Mouse (Mus musculus) myocyte (in vitro differentiated cells): ENCODE results near the gene Gm6793. TPM values are rescaled to one million over a fixed set of nuclear protein-coding genes. Genes with fewer than 3 reads are reported as not detected.

Source experiments
- H3K27me3 ChIP-seq: one replicate; pipeline ENCODE4 v1.6.1; 2011; ENCODE audit not compliant: control insufficient read depth, insufficient read depth, insufficient read length
- H3K36me3 ChIP-seq: one replicate; pipeline ENCODE4 v1.6.1; 2011; ENCODE audit not compliant: control insufficient read depth, insufficient read depth
- H3K4me2 ChIP-seq: one replicate; pipeline ENCODE4 v1.6.1; 2011; ENCODE audit warnings: low read depth, control low read depth
- H3K4me3 ChIP-seq: one replicate; pipeline ENCODE4 v1.5.1; 2011; ENCODE audit warnings: mild to moderate bottlenecking, control low read depth, moderate library complexity
- H3K79me2 ChIP-seq: one replicate; pipeline ENCODE4 v1.6.1; 2011; ENCODE audit not compliant: control insufficient read depth, insufficient read depth
- H3ac ChIP-seq: one replicate; pipeline ENCODE4 v1.6.1; 2011; ENCODE audit not compliant: control insufficient read depth, insufficient read length
- CEBPB ChIP-seq: IDR thresholded peaks from 2 replicates; pipeline ENCODE4 v1.6.1; 2011; ENCODE audit warnings: mild to moderate bottlenecking, moderate library complexity; ENCODE audit not compliant: poor library complexity, insufficient read depth, severe bottlenecking
- E2F4 ChIP-seq: IDR thresholded peaks from one replicate; pipeline ENCODE4 v1.6.1; 2011; ENCODE audit warnings: mild to moderate bottlenecking, control low read depth, moderate library complexity; ENCODE audit not compliant: insufficient read depth
- MAX ChIP-seq: IDR thresholded peaks from one replicate; pipeline ENCODE4 v1.6.1; 2011; ENCODE audit warnings: low read depth, mild to moderate bottlenecking, control low read depth
- MYOD1 ChIP-seq, 3 experiments: IDR thresholded peaks; one replicate each; pipeline ENCODE4 v1.6.1; 2011; ENCODE audit warnings: control low read depth in 2 of 3, low read depth in 2 of 3, mild to moderate bottlenecking in 2 of 3, moderate library complexity in 1 of 3; ENCODE audit not compliant: insufficient read length in 2 of 3, control insufficient read depth in 1 of 3
- MYOG ChIP-seq, 3 experiments: IDR thresholded peaks; one replicate each; pipeline ENCODE4 v1.6.1; 2011; ENCODE audit warnings: control low read depth in 2 of 3, low read depth in 2 of 3, mild to moderate bottlenecking in 2 of 3; ENCODE audit not compliant: insufficient read length in 2 of 3, control insufficient read depth in 1 of 3, insufficient read depth in 1 of 3
- POLR2A ChIP-seq: IDR thresholded peaks from one replicate; pipeline ENCODE4 v1.6.1; 2011; ENCODE audit warnings: low read depth, mild to moderate bottlenecking, control low read depth, moderate library complexity; ENCODE audit not compliant: insufficient read length
- POLR2AphosphoS2 ChIP-seq: IDR thresholded peaks from one replicate; pipeline ENCODE4 v1.6.1; 2011; ENCODE audit warnings: low read depth, control low read depth; ENCODE audit not compliant: insufficient read length
- REST ChIP-seq: IDR thresholded peaks from one replicate; pipeline ENCODE4 v1.6.1; 2011; ENCODE audit warnings: mild to moderate bottlenecking, control low read depth, moderate library complexity; ENCODE audit not compliant: insufficient read depth, insufficient read length
- SRF ChIP-seq: IDR thresholded peaks from one replicate; pipeline ENCODE4 v1.6.1; 2011; ENCODE audit warnings: low read depth; ENCODE audit not compliant: control insufficient read depth, insufficient read length
- TCF12 ChIP-seq: IDR thresholded peaks from one replicate; pipeline ENCODE4 v1.6.1; 2011; ENCODE audit warnings: mild to moderate bottlenecking, control low read depth; ENCODE audit not compliant: poor library complexity, insufficient read depth, severe bottlenecking
- TCF3 ChIP-seq: IDR thresholded peaks from one replicate; pipeline ENCODE4 v1.6.1; 2011; ENCODE audit warnings: low read depth, control low read depth; ENCODE audit not compliant: insufficient read length
- USF1 ChIP-seq: IDR thresholded peaks from one replicate; pipeline ENCODE4 v1.6.1; 2011; ENCODE audit warnings: low read depth, mild to moderate bottlenecking, control low read depth, moderate library complexity
- polyA plus RNA-seq: library from polyadenylated mRNA; unstranded; fragments of >200 nt; fragmentation: generic; extraction: Trizol; gene quantifications from one replicate; pipeline ENCODE4 v1.2.1, GENCODE M21; 2012; ENCODE audit warnings: missing spikeins

Gm6793 gene
- polyA plus RNA-seq, 1 experiment = 0.23 TPM

DNA sequence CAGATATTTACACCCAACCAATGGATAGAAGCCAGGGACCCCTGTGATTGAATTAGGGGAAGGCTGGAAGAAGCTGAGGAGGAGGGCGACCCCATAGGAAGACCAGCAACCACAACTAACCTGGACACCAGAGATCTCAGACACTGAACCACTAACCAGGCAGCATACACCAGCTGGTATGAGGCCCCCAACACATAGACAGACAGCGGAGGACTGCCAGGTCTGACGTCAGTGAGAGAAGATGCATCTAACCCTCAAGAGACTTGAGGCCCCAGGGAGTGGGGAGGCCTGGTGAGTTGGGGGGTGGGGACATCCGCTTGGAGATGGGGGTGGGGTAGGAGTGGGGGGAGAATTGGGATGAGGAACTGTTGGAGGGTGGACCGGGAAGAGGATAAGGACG is 15.8 kb upstream of the Gm6793 start:
- Histone ChIP-seq H3K36me3 (no peaks in the 10 kb centered on the region), H3K4me3 (no peak overlapping the region), H3K79me2 (no peaks in the 10 kb centered on the region), H3K27me3 (no peaks in the 10 kb centered on the region), H3K4me2 (no peak overlapping the region), H3ac (no peak overlapping the region)
- TF ChIP-seq SRF (no peak), REST (no peak), CEBPB (no peak), MAX (no peak), POLR2A (no peak), USF1 (no peak)

DNA sequence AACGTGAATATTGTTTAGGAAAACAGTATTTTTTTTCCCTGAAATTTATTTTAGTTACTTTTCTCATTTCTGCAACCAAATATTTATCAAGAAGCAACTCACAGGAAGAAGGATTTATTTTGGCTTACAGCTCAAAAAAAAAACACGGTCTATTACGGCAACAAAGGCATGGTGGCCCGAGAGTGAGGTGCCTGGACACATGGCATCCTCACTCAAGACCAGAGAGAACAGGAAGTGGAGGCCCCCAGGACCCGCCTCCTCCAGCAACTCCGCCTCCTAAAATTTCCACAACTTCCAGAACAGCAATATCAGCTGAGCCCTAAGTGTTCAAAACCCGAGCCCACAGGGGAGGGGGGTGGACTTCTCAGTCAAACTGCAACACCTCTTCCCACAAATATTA is 14.6 kb upstream of the Gm6793 start:
- H3K36me3 ChIP-seq = no peaks in the 10 kb centered on the region
- no peak overlapping the region for H3K4me2 ChIP-seq
- TF ChIP-seq POLR2AphosphoS2 (no peak), POLR2A (no peak), USF1 (no peak), SRF (no peak), MAX (no peak), REST (no peak), TCF12 (no peak), CEBPB (no peak), E2F4 (no peak), MYOG (IDR thresholded peaks at IDR 0.05; ENCODE audit: control insufficient read depth in 1 of 3, insufficient read depth in 1 of 3, insufficient read length in 2 of 3, low read depth in 2 of 3) (no peak), TCF3 (no peak), MYOD1 (IDR thresholded peaks at IDR 0.05; ENCODE audit: control insufficient read depth in 1 of 3, insufficient read length in 2 of 3, low read depth in 2 of 3) (no peak)
- no peak overlapping the region for H3ac ChIP-seq
- no peaks in the 10 kb centered on the region for H3K79me2 ChIP-seq
- no peak overlapping the region for H3K4me3 ChIP-seq
- no peaks in the 10 kb centered on the region for H3K27me3 ChIP-seq

GRCm38 (mm10) chr8:112011816-112012242 is 3.0 kb downstream of the Gm6793 start:
- TF ChIP-seq POLR2A = no peak
- no peak for TF ChIP-seq MYOG (IDR thresholded peaks at IDR 0.05; ENCODE audit: control insufficient read depth in 1 of 3, insufficient read depth in 1 of 3, insufficient read length in 2 of 3, low read depth in 2 of 3)
- no peak for TF ChIP-seq TCF3
- no peak for TF ChIP-seq REST
- no peak for TF ChIP-seq SRF
- TF ChIP-seq MAX = no peak
- no peak for TF ChIP-seq TCF12
- TF ChIP-seq E2F4 = no peak
- no peak for TF ChIP-seq CEBPB
- TF ChIP-seq POLR2AphosphoS2 = no peak
- TF ChIP-seq USF1 = no peak
- TF ChIP-seq MYOD1 (IDR thresholded peaks at IDR 0.05; ENCODE audit: control insufficient read depth in 1 of 3, insufficient read length in 2 of 3, low read depth in 2 of 3) = no peak
- Histone ChIP-seq H3K36me3 (peaks cover 4% of the 10 kb centered on the region), H3K4me3 (peak overlapping the region; percentile 87)

GRCm38 (mm10) chr8:112010997-112011815 is 3.6 kb downstream of the Gm6793 start, which contains the start of the genes Kars and Terf2ip:
Kars (minus strand) TSS chr8:112011323.
Terf2ip (plus strand) TSS chr8:112011398.
- Histone ChIP-seq H3K36me3 (no peaks in the 10 kb centered on the region), H3K4me2 (peak within 1 kb of the TSS; percentile 87), H3K27me3 (no peaks in the 10 kb centered on the region), H3ac (peak within 1 kb of the TSS; percentile 70), H3K79me2 (peaks cover 62% of the 10 kb centered on the region), H3K4me3 (peak within 1 kb of the TSS; percentile 87)
- TF ChIP-seq MYOD1 (IDR thresholded peaks at IDR 0.05; ENCODE audit: control insufficient read depth in 1 of 3, insufficient read length in 2 of 3, low read depth in 2 of 3) (peak in 1 of 3 experiments; percentile 14), USF1 (no peak), POLR2AphosphoS2 (peak; percentile 89), TCF12 (no peak), TCF3 (no peak), POLR2A (peak; percentile 92), MAX (no peak), E2F4 (no peak), MYOG (IDR thresholded peaks at IDR 0.05; ENCODE audit: control insufficient read depth in 1 of 3, insufficient read depth in 1 of 3, insufficient read length in 2 of 3, low read depth in 2 of 3) (peak in 1 of 3 experiments; percentile 31), CEBPB (no peak), SRF (peak; percentile 47), REST (no peak)

More at GRCm38 (mm10) chr8:112011816-112012242, 3.0 kb downstream of the Gm6793 start:
- H3ac ChIP-seq = peak overlapping the region; percentile 70
- H3K79me2 ChIP-seq = peaks cover 57% of the 10 kb centered on the region
- H3K27me3 ChIP-seq = no peaks in the 10 kb centered on the region
- peak overlapping the region; percentile 87 for H3K4me2 ChIP-seq
